Mouse (Mus musculus) layer of hippocampus, postnatal 25 days (tissue): ENCODE results near the gene Vezt. TPM values are rescaled to one million over a fixed set of nuclear protein-coding genes. Genes with fewer than 3 reads are reported as not detected.

Source experiments
- DNase-seq, 2 experiments: peaks; one replicate each; pipeline ENCODE4 v3.0.0; 2022; ENCODE audit warnings: mixed read lengths in 2 of 2, low spot score in 1 of 2; ENCODE audit errors: extremely low spot score in 1 of 2
- total RNA-seq, 2 experiments: library from RNA; stranded (reverse); gene quantifications; 2 replicates each; pipeline ENCODE4 v1.2.3; 2021

The Vezt gene
- total RNA-seq, 2 experiments from 2014 or later: 64.1 to 70.2 TPM

DNA sequence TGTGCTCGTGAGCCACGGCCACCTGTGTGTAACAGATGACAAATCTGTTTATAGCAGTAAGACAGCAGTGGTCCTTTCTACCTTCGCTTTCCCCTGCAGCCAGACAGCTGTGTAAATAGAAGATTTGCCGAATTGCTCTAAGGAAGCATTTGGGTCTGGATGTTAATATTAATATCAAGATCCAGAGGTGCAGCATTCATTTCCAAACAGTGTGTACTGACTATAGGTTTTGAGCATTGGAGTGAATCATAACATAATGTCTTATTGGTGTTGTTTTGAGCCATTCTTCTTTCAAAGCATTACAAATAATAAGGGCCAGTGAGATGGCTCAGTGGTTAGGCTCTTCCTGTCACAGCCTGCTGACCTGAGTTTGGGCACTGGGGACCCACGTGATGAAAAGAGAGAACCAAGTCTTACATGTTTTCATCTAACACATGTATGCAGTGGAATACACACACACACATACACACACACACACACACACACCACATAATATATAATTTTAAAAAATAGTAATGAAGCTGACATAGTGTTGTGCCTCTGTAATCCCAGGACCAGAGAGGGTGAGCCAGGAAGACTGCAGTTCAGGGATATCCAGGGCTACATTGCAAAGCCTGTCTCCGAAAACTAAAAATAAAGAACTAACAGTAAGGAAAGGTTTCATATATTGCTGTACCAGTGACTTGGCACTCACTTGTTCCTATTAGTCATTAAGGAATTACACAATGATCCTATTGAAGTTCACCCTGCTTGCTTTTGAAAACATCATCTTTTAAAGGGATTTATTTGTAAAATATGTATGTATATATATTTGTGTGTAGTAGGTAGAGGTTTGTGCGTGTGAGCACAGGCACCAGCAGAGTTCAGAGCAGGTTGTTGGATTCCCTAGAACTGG lies 3.0 kb upstream of the Vezt start:
- DNase-seq: no peak

DNA sequence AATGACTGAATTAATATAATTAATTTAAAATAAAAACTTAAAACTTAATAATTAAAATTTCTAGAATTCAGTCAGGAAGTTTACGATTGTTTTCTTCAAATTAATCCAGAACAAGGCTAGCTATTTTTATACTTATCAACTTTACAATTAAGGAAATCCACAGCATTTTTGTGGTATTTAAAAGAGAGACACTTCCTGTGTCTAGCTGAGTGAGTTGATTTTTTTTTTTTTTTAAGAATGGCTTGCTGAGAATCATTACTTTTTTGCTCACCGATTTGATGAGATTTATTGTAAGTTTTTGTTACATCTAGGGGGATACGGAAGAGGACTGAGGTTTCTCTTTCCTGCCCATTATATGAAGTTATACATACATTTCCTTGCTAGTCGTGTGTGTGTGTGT lies 2.0 kb upstream of the Vezt start:
- no peak for DNase-seq

DNA sequence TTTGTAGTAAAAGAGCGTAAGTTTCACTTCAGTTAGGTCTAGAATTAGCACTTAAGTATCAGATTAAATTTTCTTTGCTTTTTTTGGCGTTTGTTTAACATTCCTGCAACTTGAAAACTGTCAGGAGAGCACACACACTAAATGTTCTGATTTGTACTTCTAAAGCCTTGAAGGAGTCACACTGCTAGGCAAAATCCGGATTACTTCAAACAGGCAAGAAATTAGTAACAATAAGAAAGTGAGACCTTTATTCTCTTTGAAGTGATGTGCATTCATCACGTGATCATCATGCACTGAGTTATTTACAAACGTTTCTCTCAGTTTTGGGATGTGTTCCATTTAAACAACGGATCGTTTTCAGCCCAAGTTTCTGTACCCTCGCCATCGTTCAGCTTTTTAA lies 1.6 kb upstream of the Vezt start:
- no peak for DNase-seq

DNA sequence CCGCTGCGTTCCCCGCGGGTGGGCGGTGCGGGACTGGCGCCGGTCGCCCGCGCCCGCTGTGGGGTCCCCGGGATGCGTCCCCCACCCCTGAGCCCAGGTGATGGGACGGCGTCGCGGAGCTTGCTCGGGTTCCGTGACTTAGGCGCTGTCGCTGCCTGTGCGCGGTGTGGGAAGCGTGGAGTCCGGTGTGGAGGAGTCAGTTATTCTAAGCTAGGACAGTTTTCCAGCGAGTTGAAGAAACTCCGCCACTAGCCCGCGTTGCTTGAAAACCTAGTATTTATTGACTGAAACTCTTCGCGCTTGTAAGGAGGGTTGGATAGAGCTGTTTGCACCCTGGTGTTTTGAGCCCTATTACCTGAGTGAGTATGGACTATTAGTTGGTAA lies 750 bp upstream of the Vezt start:
- DNase-seq: no peak

- peak in 1 of 2 experiments; percentile 28 for DNase-seq
These were observed 550 bp downstream of the Vezt start for GRCm38 (mm10) chr10:94034876-94035657.

- DNase-seq: no peak
These were observed 4.5 kb downstream of the Vezt start for GRCm38 (mm10) chr10:94031164-94031563.

GRCm38 (mm10) chr10:94028493-94028892 lies 7.1 kb downstream of the Vezt start:
- DNase-seq: no peak

DNA sequence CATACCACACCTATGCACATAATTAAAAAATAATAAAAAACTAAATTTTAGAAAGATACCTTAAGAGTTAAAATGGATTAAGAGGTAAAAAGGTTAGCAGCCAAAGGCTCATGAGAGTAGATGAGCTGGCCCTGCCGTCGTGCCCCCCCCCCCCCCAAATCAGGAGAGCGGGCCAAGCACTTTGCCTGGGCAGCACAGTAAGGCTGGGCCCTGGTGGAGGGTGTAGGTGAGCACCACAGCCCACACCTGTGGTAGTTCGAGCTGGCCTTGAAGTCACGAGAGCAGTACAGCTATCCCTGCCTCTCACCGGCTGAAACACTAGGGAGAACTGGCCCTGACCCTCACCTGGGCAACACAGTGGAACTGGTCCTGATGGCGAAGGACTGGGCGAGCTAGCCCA lies 10.5 kb downstream of the Vezt start:
- no peak for DNase-seq

DNA sequence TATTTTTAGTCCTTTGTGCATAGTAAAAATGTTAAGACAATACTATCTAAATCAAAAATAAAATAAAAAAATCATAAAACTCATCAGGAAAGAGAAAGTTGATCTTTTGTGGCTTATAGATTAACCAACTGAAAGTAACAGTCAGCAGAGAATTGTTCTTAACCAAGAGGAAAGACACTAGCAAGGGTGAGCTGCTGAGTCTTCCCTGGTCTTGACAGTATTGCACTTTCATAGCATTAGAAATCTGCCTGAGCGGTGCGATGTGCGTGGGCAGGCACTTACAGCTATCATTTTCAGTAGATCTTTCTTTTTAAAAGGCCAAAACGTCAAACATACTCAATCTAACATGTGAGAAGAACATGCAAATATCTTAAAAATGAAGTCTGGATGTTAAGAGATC lies 14.6 kb downstream of the Vezt start:
- DNase-seq: no peak

- DNase-seq: no peak
These were observed 15.0 kb downstream of the Vezt start for GRCm38 (mm10) chr10:94020587-94020986.

DNA sequence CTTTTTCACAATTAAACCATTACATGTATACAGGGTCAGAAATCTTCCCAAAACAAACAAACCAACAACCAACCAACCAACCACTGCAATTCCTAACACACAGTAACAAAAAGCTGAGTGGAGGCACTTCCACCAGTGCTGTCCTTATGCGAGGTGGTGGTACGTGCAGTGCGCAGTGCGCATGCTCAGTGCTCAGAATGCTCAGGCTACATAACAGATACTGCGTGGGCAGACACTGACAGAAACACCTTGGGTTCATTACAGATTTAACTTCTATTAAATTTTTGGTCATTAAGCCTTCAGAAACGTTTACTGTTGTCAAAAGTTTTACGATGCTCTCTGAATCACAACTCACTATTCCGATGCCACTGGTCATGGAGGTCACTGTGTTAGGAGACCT lies 18.2 kb downstream of the Vezt start:
- DNase-seq: no peak

GRCm38 (mm10) chr10:94014200-94014599 lies 21.4 kb downstream of the Vezt start:
- DNase-seq: no peak

- peak in 1 of 2 experiments; percentile 50 for DNase-seq
These were observed 22.4 kb downstream of the Vezt start for GRCm38 (mm10) chr10:94013196-94013595.

DNA sequence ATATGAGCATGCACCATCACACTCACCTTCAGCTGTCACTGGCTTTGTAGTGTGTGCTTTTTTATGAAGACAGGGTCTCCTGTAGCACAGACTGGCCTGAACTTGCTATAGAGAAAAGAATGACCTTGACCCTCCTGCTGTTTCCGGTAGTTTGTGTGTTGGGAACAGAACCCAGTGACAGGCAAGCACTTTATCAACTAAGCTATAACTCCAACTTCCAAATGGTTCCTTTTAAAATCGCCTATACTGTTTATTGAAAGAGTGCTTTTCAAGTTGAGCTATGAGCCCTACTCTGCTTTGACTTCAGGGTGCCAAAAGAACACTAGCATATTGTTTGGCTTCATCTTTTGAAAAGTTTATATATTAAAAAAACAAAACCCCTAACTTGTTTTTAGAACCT lies 24.6 kb downstream of the Vezt start:
- no peak for DNase-seq

- DNase-seq: no peak
These were observed 25.5 kb downstream of the Vezt start for GRCm38 (mm10) chr10:94009991-94010679.

- DNase-seq: no peak
These were observed 27.3 kb downstream of the Vezt start for GRCm38 (mm10) chr10:94008356-94008755.

DNA sequence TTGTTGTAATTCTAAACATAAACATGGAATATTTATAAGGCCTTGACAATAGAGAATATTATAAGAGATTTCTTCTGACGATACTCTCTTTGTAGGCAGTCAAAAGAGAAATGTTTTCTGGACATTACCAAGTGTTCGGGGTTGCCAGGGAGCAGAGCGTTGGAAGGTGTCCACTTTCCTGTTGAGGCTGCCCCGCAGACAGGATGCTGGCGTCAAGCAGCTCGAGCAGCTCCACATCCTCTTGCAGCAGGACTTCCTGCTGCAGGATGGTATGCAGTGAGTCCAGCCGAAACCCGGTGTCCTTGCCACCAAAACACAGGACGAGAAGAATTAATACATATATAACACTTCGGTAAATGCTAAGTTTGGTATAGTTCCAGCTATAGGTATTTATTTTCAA lies 35.4 kb downstream of the Vezt start:
- DNase-seq: no peak

- no peak for DNase-seq
These were observed 36.3 kb downstream of the Vezt start for GRCm38 (mm10) chr10:93999357-93999756.

GRCm38 (mm10) chr10:93995100-93995499 lies 40.5 kb downstream of the Vezt start:
- DNase-seq: no peak

DNA sequence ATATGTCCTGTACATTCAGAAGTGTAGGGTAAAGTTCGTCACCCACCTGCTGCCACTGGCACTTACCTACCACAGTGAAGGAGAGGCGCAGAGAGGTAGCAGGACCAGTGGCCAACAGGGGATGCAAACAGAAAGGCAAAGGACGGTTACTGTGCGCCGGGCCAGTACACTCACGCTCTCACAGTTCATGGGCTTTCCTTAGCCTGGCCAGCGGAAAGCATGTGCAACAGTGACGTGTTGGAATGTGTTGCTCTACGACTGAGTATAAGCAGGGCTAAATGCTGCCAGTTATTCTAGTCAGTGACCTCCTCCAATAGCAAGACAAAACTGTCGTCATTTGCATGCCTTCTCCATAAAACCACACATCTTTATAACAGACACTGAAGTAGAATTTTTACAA lies 41.5 kb downstream of the Vezt start:
- no peak for DNase-seq

DNA sequence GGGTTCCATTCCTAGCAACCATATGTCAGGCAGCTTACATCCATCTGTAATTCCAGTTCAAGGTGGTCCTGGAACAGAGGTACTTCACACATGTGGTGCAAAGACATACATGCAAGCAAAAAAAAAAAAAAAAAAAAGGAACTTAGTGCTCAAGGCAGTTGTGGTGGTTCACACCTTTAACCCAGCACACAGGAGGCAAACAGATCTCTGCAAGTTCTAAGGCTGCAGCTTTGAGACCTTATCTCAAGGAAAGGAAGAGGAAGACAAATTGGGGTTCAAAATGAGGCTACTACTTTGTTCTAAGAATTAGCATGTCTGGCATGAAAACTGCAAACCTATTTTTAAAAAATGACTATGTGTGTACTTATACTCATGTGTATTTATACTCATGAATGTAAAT lies 50.3 kb downstream of the Vezt start:
- DNase-seq: no peak
